Mouse (Mus musculus) embryonic fibroblast, embryonic 13.5 days (primary cell): ENCODE measurements around the gene Trim66. TPM values are rescaled to one million over a fixed set of nuclear protein-coding genes. Genes with fewer than 3 reads are reported as not detected.
A peak's percentile ranks its signal among the peaks of the same experiment; 100 is the strongest.

Experiments
- H3K27ac ChIP-seq: 2 replicates; pipeline ENCODE4 v1.5.1; 2012; ENCODE audit warnings: low read length, control low read depth, inconsistent platforms; ENCODE audit not compliant: insufficient read depth
- H3K4me1 ChIP-seq: 2 replicates; pipeline ENCODE4 v1.6.1; 2011; ENCODE audit warnings: low read length; ENCODE audit not compliant: control insufficient read depth, insufficient read depth
- H3K4me3 ChIP-seq: 2 replicates; pipeline ENCODE4 v1.5.1; 2011; ENCODE audit warnings: mild to moderate bottlenecking, control low read depth, low read length; ENCODE audit not compliant: insufficient read depth
- CTCF ChIP-seq: IDR thresholded peaks from 2 replicates; pipeline ENCODE4 v1.5.1; 2011; ENCODE audit warnings: mild to moderate bottlenecking, control low read depth, low read length, moderate library complexity, borderline replicate concordance; ENCODE audit not compliant: insufficient read depth
- POLR2A ChIP-seq: IDR thresholded peaks from 2 replicates; pipeline ENCODE4 v1.6.1; 2011; ENCODE audit warnings: low read depth, mild to moderate bottlenecking, control low read depth, low read length, moderate library complexity
- polyA plus RNA-seq: library from polyadenylated mRNA; stranded (reverse); fragments of >200 nt; gene quantifications from 2 replicates; pipeline ENCODE4 v1.2.4, GENCODE M21; 2011; ENCODE audit warnings: low read depth; ENCODE audit not compliant: missing spikeins, insufficient read length

Trim66 gene
- polyA plus RNA-seq, 1 experiment, result 8.7 TPM

- Histone ChIP-seq H3K4me1 (no peaks in the 10 kb centered on the region), H3K27ac (no peak overlapping the region), H3K4me3 (no peak overlapping the region)
- no peak for TF ChIP-seq POLR2A
- no peak for TF ChIP-seq CTCF
Measured at GRCm38 (mm10) chr7:109507572-109507971, 362 bp downstream of the Trim66 start.

GRCm38 (mm10) chr7:109507119-109507518 is 815 bp downstream of the Trim66 start:
- no peak for TF ChIP-seq CTCF
- TF ChIP-seq POLR2A, result no peak
- Histone ChIP-seq H3K4me3 (no peak overlapping the region), H3K27ac (no peak overlapping the region), H3K4me1 (no peaks in the 10 kb centered on the region)

GRCm38 (mm10) chr7:109497507-109497906 is 10.4 kb downstream of the Trim66 start:
- TF ChIP-seq CTCF (no peak), POLR2A (no peak)
- no peak overlapping the region for H3K4me3 ChIP-seq
- H3K27ac ChIP-seq, result no peak overlapping the region
- no peaks in the 10 kb centered on the region for H3K4me1 ChIP-seq

- TF ChIP-seq CTCF (no peak), POLR2A (no peak)
- no peak overlapping the region; the same call in 1 of the 2 replicates for H3K27ac ChIP-seq
- no peaks in the 10 kb centered on the region for H3K4me1 ChIP-seq
- H3K4me3 ChIP-seq, result no peak overlapping the region
Measured at GRCm38 (mm10) chr7:109493319-109494316, 14.3 kb downstream of the Trim66 start.

- TF ChIP-seq CTCF (no peak), POLR2A (no peak; the same call in 1 of the 2 replicates)
- Histone ChIP-seq H3K27ac (no peak overlapping the region), H3K4me1 (no peaks in the 10 kb centered on the region), H3K4me3 (no peak overlapping the region)
Measured at GRCm38 (mm10) chr7:109492616-109493318, 15.2 kb downstream of the Trim66 start.

GRCm38 (mm10) chr7:109484221-109484620 is 23.7 kb downstream of the Trim66 start:
- TF ChIP-seq CTCF, result no peak
- TF ChIP-seq POLR2A, result no peak
- Histone ChIP-seq H3K27ac (peak overlapping the region; percentile 70), H3K4me1 (peaks cover 7% of the 10 kb centered on the region), H3K4me3 (no peak overlapping the region)

- no peak for TF ChIP-seq POLR2A
- no peak for TF ChIP-seq CTCF
- Histone ChIP-seq H3K4me1 (peaks cover 7% of the 10 kb centered on the region), H3K27ac (no peak overlapping the region), H3K4me3 (no peak overlapping the region)
Measured at GRCm38 (mm10) chr7:109480765-109481197, 27.2 kb downstream of the Trim66 start.

GRCm38 (mm10) chr7:109477926-109478325 is 30.0 kb downstream of the Trim66 start:
- TF ChIP-seq POLR2A (no peak), CTCF (no peak)
- Histone ChIP-seq H3K4me3 (no peak overlapping the region), H3K4me1 (no peaks in the 10 kb centered on the region), H3K27ac (no peak overlapping the region)

GRCm38 (mm10) chr7:109470700-109471099 is 37.2 kb downstream of the Trim66 start:
- TF ChIP-seq CTCF (no peak), POLR2A (no peak)
- peaks cover 5% of the 10 kb centered on the region for H3K4me1 ChIP-seq
- H3K4me3 ChIP-seq, result no peak overlapping the region
- H3K27ac ChIP-seq, result no peak overlapping the region
